Mouse (Mus musculus): ENCODE results near the gene Rnf39. TPM values are rescaled to one million over a fixed set of nuclear protein-coding genes. Genes with fewer than 3 reads are reported as not detected.

The Rnf39 gene
- polyA plus RNA-seq, 1 experiment from 2014 or later = 0.53 TPM

- no peak overlapping the region for H3K4me3 ChIP-seq (ENCODE audit: low read depth, low read length)
- DNase-seq = no peak
- TF ChIP-seq CTCF (IDR thresholded peaks at IDR 0.05; ENCODE audit: low read depth) = no peak
- H3K9me3 ChIP-seq (ENCODE audit: low read depth, low read length) = no peaks in the 10 kb centered on the region
- no peak overlapping the region for H3K4me2 ChIP-seq
- no peaks in the 10 kb centered on the region for H3K36me3 ChIP-seq (ENCODE audit: insufficient read depth)
- WGBS = 76% methylated on average over 1 of the region's 1 CpGs
- no peaks in the 10 kb centered on the region for H3K27me3 ChIP-seq (ENCODE audit: insufficient read depth, low read length)
- H3K4me1 ChIP-seq (ENCODE audit: insufficient read depth) = no peaks in the 10 kb centered on the region
- H3K9ac ChIP-seq = no peak overlapping the region
- no peak for ATAC-seq (ENCODE audit: insufficient read depth)
- no peak overlapping the region for H3K27ac ChIP-seq (ENCODE audit: low read depth)
These were observed 24.2 kb downstream of the Rnf39 start for GRCm38 (mm10) chr17:36966875-36967274.

DNA sequence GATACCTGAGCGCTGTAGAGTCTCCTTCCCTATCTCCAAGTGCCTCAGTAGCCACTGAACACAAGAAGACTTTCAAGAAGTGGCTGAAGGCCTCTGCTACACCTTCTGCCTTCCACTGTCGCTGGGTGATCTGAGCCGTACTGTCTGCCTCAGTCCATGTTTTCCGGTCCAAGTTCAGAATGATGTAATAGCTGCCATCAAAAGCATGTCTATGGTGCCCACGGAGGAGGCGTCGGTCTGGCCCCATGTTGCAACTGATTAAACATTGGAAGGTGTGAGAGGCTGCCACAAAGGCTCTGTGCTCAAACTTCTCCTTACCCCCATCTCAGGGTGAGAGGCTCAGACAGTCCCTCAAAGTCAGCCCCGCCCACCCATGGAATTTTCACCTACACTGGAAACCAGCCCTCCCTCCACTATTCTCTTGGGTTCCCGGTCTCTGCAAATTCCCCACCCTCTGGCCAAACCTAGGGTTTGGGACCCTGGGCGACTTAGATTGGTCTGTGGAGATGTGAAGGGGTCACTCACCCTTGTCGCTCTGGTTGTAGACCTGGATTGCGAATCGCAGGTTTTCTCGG lies 27.7 kb downstream of the Rnf39 start:
- no peak for TF ChIP-seq CTCF (IDR thresholded peaks at IDR 0.05; ENCODE audit: low read depth)
- DNase-seq (no peak), ATAC-seq (ENCODE audit: insufficient read depth) (no peak)
- Histone ChIP-seq H3K9ac (no peak overlapping the region), H3K4me1 (ENCODE audit: insufficient read depth) (no peaks in the 10 kb centered on the region), H3K36me3 (ENCODE audit: insufficient read depth) (no peaks in the 10 kb centered on the region), H3K4me2 (no peak overlapping the region), H3K4me3 (ENCODE audit: low read depth, low read length) (no peak overlapping the region), H3K27ac (ENCODE audit: low read depth) (no peak overlapping the region), H3K9me3 (ENCODE audit: low read depth, low read length) (no peaks in the 10 kb centered on the region), H3K27me3 (ENCODE audit: insufficient read depth, low read length) (no peaks in the 10 kb centered on the region)
- 74% methylated on average over 14 of the region's 14 CpGs for WGBS

DNA sequence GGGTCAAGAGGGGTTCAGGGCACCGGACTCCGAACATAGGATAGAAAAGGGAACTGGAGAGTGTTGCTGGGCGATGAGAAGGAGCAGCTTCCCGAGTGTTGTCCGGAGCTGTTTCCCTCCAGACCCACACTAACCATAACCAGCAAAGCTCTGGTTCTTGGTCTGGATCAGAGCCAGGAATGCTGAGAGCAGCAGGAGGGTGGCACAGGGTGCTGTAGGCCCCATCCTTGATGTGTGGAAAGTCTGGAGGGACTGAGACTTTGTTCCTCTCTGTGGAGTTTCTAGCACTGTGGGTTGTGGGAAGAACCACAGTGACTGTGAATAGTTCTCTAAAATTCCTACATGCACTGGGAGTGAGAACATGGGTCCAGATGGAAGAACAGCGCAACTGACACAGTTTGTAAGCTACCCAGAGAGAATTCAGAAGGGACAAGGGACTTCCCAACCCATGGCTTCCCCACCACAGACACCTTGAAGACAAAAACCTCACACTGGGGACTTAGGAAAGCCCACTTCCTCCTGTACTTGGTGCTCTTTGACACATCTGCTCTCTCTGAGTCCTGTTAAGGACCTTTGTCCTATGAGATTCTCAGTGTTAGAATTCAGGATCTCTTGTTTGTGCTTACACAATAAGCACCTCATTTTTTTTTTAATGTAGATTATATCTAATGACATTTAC lies 28.6 kb downstream of the Rnf39 start:
- no peak for TF ChIP-seq CTCF (IDR thresholded peaks at IDR 0.05; ENCODE audit: low read depth)
- Histone ChIP-seq H3K9me3 (ENCODE audit: low read depth, low read length) (no peaks in the 10 kb centered on the region), H3K27ac (ENCODE audit: low read depth) (no peak overlapping the region), H3K36me3 (ENCODE audit: insufficient read depth) (no peaks in the 10 kb centered on the region), H3K4me3 (ENCODE audit: low read depth, low read length) (no peak overlapping the region), H3K9ac (no peak overlapping the region), H3K4me1 (ENCODE audit: insufficient read depth) (no peaks in the 10 kb centered on the region), H3K27me3 (ENCODE audit: insufficient read depth, low read length) (no peaks in the 10 kb centered on the region), H3K4me2 (no peak overlapping the region)
- DNase-seq = no peak
- ATAC-seq (ENCODE audit: insufficient read depth) = no peak
- WGBS = 78% methylated on average over 6 of the region's 6 CpGs

- H3K36me3 ChIP-seq (ENCODE audit: insufficient read depth) = no peaks in the 10 kb centered on the region
- H3K27ac ChIP-seq (ENCODE audit: low read depth) = no peak overlapping the region
- WGBS = 81% methylated on average over 3 of the region's 3 CpGs
- H3K9ac ChIP-seq = no peak overlapping the region
- ATAC-seq (ENCODE audit: insufficient read depth) (no peak), DNase-seq (no peak)
- no peaks in the 10 kb centered on the region for H3K9me3 ChIP-seq (ENCODE audit: low read depth, low read length)
- no peak overlapping the region for H3K4me2 ChIP-seq
- no peak overlapping the region for H3K4me3 ChIP-seq (ENCODE audit: low read depth, low read length)
- TF ChIP-seq CTCF (IDR thresholded peaks at IDR 0.05; ENCODE audit: low read depth) = no peak
- no peaks in the 10 kb centered on the region for H3K27me3 ChIP-seq (ENCODE audit: insufficient read depth, low read length)
- no peaks in the 10 kb centered on the region for H3K4me1 ChIP-seq (ENCODE audit: insufficient read depth)
These were observed 30.1 kb downstream of the Rnf39 start for GRCm38 (mm10) chr17:36972791-36973190.

DNA sequence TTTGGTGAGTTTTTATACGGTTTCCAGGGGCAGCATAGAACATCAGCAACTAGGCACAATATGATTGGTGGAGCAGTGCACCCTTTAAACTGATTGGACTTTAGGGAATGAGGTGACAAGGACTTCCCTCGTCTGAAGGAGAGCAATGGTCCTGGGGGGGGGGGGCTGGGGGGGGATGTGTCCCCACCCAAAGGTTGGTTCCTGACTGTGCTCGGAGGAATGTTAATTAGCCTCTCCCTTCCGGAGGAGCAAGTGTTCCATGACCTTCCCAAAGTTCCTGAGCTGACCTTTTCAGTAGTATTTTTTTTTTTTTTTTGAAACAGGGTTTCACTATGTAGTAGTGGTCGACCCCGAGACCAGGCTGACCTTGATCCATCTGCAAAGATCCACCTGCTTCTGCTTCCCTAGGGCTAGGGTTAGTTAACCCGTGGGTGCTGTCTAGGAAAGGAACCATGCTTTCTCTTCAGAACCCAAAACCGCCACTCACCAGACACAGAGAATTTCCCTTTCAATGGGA lies 30.6 kb downstream of the Rnf39 start:
- ATAC-seq (ENCODE audit: insufficient read depth) (no peak), DNase-seq (no peak)
- Histone ChIP-seq H3K9me3 (ENCODE audit: low read depth, low read length) (no peaks in the 10 kb centered on the region), H3K9ac (no peak overlapping the region), H3K4me2 (no peak overlapping the region), H3K4me3 (ENCODE audit: low read depth, low read length) (no peak overlapping the region), H3K4me1 (ENCODE audit: insufficient read depth) (no peaks in the 10 kb centered on the region), H3K36me3 (ENCODE audit: insufficient read depth) (no peaks in the 10 kb centered on the region), H3K27ac (ENCODE audit: low read depth) (no peak overlapping the region), H3K27me3 (ENCODE audit: insufficient read depth, low read length) (no peaks in the 10 kb centered on the region)
- WGBS = 65% methylated on average over 8 of the region's 8 CpGs
- no peak for TF ChIP-seq CTCF (IDR thresholded peaks at IDR 0.05; ENCODE audit: low read depth)

GRCm38 (mm10) chr17:36981221-36981813 lies 38.6 kb downstream of the Rnf39 start, which contains the start of gene 2410137M14Rik:
TSS of gene 2410137M14Rik (minus strand) at chr17:36981237.
- Histone ChIP-seq H3K27me3 (ENCODE audit: insufficient read depth, low read length) (0 out of 2 replicates have a peak, but pooled peaks cover 4% of the 10 kb centered on the region), H3K4me2 (peak within 1 kb of the TSS; percentile 50), H3K4me1 (ENCODE audit: insufficient read depth) (0 out of 2 replicates have a peak, but pooled peaks cover 8% of the 10 kb centered on the region), H3K27ac (ENCODE audit: low read depth) (no peak within 1 kb of the TSS), H3K9me3 (ENCODE audit: low read depth, low read length) (no peaks in the 10 kb centered on the region), H3K9ac (no peak within 1 kb of the TSS), H3K4me3 (ENCODE audit: low read depth, low read length) (no peak within 1 kb of the TSS; the same call in 1 of the 2 replicates), H3K36me3 (ENCODE audit: insufficient read depth) (no peaks in the 10 kb centered on the region)
- DNase-seq (no peak), ATAC-seq (ENCODE audit: insufficient read depth) (peak; percentile 41; the same call in 1 of the 2 replicates)
- WGBS = 8% methylated on average over 18 of the region's 18 CpGs
- no peak for TF ChIP-seq CTCF (IDR thresholded peaks at IDR 0.05; ENCODE audit: low read depth)

DNA sequence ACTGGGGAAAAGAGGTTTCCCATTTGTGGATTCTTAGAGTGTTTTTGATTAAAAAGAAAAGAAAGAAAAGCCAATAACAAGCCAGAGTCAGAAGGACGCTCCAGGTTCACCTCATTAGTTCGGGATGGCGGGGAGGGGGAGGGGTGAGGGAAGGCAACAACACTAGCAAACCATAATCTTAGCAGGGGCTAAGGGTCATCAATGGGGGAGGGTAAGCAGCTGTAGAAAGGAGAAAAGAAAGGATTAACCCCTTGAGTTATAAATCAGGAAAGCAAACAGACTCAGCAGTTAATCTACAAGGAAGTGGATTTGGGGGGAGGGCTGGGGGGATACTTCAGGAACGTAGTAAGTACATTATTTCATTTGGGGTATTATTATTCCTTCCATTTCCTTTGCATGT lies 39.1 kb downstream of the Rnf39 start:
- no peak for TF ChIP-seq CTCF (IDR thresholded peaks at IDR 0.05; ENCODE audit: low read depth)
- no peaks in the 10 kb centered on the region for H3K36me3 ChIP-seq (ENCODE audit: insufficient read depth)
- no peak overlapping the region for H3K9ac ChIP-seq
- H3K27me3 ChIP-seq (ENCODE audit: insufficient read depth, low read length) = 0 out of 2 replicates have a peak, but pooled peaks cover 4% of the 10 kb centered on the region
- no peaks in the 10 kb centered on the region for H3K9me3 ChIP-seq (ENCODE audit: low read depth, low read length)
- DNase-seq (no peak), ATAC-seq (ENCODE audit: insufficient read depth) (no peak)
- 0 out of 2 replicates have a peak, but pooled peaks cover 8% of the 10 kb centered on the region for H3K4me1 ChIP-seq (ENCODE audit: insufficient read depth)
- WGBS = 7% methylated on average over 4 of the region's 4 CpGs
- peak overlapping the region; percentile 50 for H3K4me2 ChIP-seq
- H3K27ac ChIP-seq (ENCODE audit: low read depth) = no peak overlapping the region
- no peak overlapping the region for H3K4me3 ChIP-seq (ENCODE audit: low read depth, low read length)
